Mouse (Mus musculus): ENCODE measurements around the gene Aldh1a2. TPM values are rescaled to one million over a fixed set of nuclear protein-coding genes. Genes with fewer than 3 reads are reported as not detected.

Gene Aldh1a2
- polyA plus RNA-seq, 1 experiment from 2014 or later = 8.6 TPM

DNA sequence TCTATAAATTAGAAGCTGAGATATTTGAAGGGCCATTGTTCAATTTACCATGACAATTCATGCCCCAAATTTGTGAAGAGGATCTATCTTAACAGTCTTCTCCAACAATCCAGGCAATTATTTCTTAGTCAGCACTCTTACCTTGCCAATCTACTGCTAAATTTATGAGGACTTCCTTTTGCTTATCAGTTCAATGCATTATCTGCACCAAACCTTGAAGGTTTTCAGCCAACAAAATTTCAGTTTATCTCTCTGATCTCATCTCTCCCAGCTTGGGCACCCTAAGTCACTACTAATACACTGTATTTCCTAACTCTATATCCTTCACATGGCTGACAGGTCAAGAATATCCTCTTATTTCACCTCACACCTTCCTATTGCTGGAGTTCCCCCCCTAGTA, 30.3 kb upstream of the Aldh1a2 start:
- H3K27ac ChIP-seq = no peak overlapping the region
- no peaks in the 10 kb centered on the region for H3K36me3 ChIP-seq
- no peaks in the 10 kb centered on the region for H3K9me3 ChIP-seq
- peaks cover 5% of the 10 kb centered on the region; the same call in 1 of the 2 replicates for H3K4me1 ChIP-seq (replicated peaks)
- no peak overlapping the region for H3K9ac ChIP-seq (replicated peaks)
- no peak overlapping the region for H3K4me3 ChIP-seq (replicated peaks)
- no peak overlapping the region for H3K4me2 ChIP-seq (replicated peaks)
- no peaks in the 10 kb centered on the region for H3K27me3 ChIP-seq
- ATAC-seq = no peak

DNA sequence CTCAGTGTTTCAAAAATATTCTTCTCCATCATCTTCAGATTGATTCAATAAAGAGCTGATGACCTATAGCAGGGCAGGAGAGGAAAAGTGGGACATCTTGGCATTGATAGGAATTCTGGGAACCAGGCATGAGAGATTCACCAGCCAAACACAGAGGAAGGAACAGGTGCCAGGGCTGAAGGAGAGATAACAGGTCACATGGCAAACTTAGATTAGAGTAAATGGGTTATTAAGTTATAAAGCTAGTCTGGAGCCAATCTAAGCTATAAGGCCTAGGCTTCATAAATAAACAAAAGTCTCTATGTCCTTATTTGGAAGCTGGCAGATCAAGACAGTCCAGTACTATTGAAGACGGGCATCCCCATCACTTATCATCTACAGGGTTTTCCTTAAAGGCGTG, 29.8 kb upstream of the Aldh1a2 start:
- Histone ChIP-seq H3K27me3 (no peaks in the 10 kb centered on the region), H3K9me3 (no peaks in the 10 kb centered on the region), H3K4me3 (replicated peaks) (no peak overlapping the region), H3K27ac (no peak overlapping the region), H3K36me3 (no peaks in the 10 kb centered on the region), H3K4me1 (replicated peaks) (peaks cover 5% of the 10 kb centered on the region; the same call in 1 of the 2 replicates), H3K4me2 (replicated peaks) (no peak overlapping the region), H3K9ac (replicated peaks) (no peak overlapping the region)
- WGBS = 85% methylated on average over 2 of the region's 2 CpGs
- ATAC-seq = no peak

DNA sequence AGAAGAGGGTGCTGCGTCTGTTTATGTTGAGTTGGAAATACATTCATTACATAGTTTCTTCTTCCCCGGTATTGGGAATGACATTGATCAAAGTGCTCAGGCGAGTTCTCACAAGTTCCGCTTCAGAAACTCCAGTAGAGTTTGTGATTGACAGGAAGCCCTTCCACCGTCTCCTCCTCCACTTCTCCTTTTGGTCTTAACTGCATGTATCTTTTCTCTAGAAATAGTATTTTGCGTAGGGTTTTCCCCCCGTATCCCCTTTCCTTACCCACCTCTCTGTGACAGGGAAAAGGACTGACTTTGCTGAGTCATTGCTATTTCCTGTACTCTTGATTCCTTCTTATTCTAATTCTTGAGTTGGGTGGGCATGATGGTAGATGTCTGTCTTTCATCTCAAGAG, 28.2 kb upstream of the Aldh1a2 start:
- Histone ChIP-seq H3K36me3 (no peaks in the 10 kb centered on the region), H3K9ac (replicated peaks) (no peak overlapping the region), H3K4me3 (replicated peaks) (no peak overlapping the region), H3K4me2 (replicated peaks) (no peak overlapping the region), H3K9me3 (no peaks in the 10 kb centered on the region), H3K27ac (no peak overlapping the region), H3K4me1 (replicated peaks) (peaks cover 5% of the 10 kb centered on the region; the same call in 1 of the 2 replicates), H3K27me3 (no peaks in the 10 kb centered on the region)
- no peak for ATAC-seq
- 93% methylated on average over 7 of the region's 7 CpGs for WGBS

DNA sequence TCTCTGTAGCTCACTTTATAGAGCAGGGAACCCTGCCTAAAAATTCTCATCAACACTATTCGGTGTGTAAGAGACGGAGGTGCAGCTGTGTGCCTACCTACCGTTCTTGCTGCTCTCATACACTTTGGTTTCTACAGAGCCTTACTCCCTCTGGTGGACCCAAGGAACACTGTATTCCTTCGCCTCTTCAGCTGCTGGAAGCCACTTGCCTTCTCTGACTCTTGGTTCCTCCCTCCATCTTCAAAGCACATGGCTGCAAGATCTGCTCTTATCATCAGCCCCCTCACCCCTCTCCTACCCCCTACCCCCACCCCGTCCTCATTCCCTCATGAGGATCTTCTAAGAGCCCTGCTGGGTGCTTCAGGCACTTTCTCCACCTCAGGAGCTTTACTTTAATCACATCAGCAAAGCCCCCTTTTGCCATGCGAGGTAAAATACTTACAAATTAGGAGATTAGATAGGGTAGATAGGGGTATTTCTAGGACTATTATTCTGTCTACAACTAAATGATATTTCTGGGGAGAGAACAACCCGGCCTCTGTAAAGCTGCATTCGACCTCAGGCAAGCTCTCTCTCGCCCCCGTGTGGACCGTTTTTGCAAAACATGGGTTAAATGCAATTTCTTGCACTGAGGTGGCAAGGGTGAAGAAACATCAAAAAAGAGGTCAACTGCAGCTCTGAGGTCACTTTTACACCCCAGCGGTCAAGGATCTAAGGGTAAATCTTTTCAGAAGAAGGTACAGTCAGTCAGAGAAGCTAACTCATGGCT, 26.8 kb upstream of the Aldh1a2 start:
- peaks cover 5% of the 10 kb centered on the region; the same call in 1 of the 2 replicates for H3K4me1 ChIP-seq (replicated peaks)
- H3K4me2 ChIP-seq (replicated peaks) = peak overlapping the region; percentile 46
- WGBS = 10% methylated on average over 12 of the region's 12 CpGs
- ATAC-seq = peak; percentile 62; the same call in 1 of the 2 replicates
- no peak overlapping the region for H3K27ac ChIP-seq
- H3K9ac ChIP-seq (replicated peaks) = 0 out of 2 replicates have a peak overlapping the region, but pooled peaks have one; percentile 36
- H3K9me3 ChIP-seq = no peaks in the 10 kb centered on the region
- H3K27me3 ChIP-seq = no peaks in the 10 kb centered on the region
- no peaks in the 10 kb centered on the region for H3K36me3 ChIP-seq
- H3K4me3 ChIP-seq (replicated peaks) = peak overlapping the region; percentile 15; the same call in 1 of the 2 replicates

DNA sequence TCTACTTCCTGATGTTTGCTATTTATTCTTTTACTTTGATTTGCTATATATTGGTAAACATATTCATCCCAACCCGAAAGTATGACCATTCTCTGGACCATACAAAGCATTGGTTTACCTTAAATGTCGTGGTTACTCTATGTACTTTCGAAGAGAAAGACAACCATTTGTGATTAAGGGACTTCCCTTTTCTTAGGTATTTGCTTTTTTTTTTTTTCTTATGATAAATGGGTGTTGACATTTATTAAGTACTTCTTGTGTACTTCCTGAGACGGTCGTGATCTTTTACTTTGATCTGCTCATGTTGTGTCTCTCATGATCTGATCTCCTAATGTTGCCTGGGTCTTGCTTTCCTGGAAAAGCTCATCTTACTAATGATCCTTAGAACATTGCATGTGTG, 16.8 kb upstream of the Aldh1a2 start:
- no peaks in the 10 kb centered on the region for H3K4me1 ChIP-seq (replicated peaks)
- no peak overlapping the region for H3K4me3 ChIP-seq (replicated peaks)
- H3K27ac ChIP-seq = no peak overlapping the region
- no peak for ATAC-seq
- H3K9me3 ChIP-seq = no peaks in the 10 kb centered on the region
- no peaks in the 10 kb centered on the region for H3K36me3 ChIP-seq
- H3K4me2 ChIP-seq (replicated peaks) = no peak overlapping the region
- no peaks in the 10 kb centered on the region for H3K27me3 ChIP-seq
- 94% methylated on average over 5 of the region's 5 CpGs for WGBS
- no peak overlapping the region for H3K9ac ChIP-seq (replicated peaks)

DNA sequence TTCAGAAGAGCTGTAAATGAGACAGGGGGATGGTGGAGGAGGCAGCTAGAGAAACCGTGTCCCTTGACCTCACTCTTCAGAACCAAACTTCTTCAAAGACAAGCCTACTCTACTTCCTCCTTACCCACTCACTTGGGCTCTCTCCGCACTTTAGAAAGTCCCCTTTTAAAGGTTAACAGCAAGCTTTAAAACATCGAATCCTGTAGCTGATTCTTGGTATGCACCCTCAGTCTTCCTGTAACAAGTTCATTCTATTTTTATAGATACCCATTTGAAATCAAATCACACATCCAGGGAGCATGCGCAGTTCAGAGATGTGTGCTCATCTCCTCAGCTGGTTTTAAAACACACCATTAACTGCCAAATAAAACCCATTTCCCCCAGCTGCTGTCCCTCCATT, 13.3 kb upstream of the Aldh1a2 start:
- 86% methylated on average over 4 of the region's 4 CpGs for WGBS

DNA sequence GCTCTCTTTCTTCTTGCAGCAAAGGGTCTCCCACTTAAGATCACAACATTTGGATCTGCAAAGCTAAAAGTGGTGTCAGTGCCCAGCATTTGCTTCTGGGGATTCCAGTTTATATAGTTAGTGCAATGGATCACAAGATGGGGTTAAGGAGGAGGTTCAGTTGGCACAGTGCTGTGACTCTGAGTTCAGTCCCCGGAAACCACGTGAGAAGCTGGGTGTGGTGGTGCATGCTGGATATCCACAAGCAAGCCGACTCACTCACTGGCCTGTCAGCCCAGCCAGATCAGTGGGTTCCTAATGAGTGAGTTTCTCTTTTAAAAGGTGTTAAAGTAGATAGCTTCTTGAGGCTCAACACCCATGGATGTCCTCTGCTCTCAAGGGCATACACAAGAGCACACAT, 6.3 kb upstream of the Aldh1a2 start:
- peaks cover 26% of the 10 kb centered on the region for H3K27me3 ChIP-seq
- no peaks in the 10 kb centered on the region for H3K9me3 ChIP-seq
- no peak overlapping the region for H3K4me2 ChIP-seq (replicated peaks)
- ATAC-seq = no peak
- H3K4me3 ChIP-seq (replicated peaks) = no peak overlapping the region
- 71% methylated on average over 3 of the region's 3 CpGs for WGBS
- H3K4me1 ChIP-seq (replicated peaks) = no peaks in the 10 kb centered on the region
- H3K36me3 ChIP-seq = no peaks in the 10 kb centered on the region
- H3K9ac ChIP-seq (replicated peaks) = no peak overlapping the region
- no peak overlapping the region for H3K27ac ChIP-seq

More for the DNA sequence above, 13.3 kb upstream of the Aldh1a2 start:
- Histone ChIP-seq H3K27ac (no peak overlapping the region), H3K27me3 (no peaks in the 10 kb centered on the region), H3K36me3 (no peaks in the 10 kb centered on the region), H3K4me2 (replicated peaks) (no peak overlapping the region), H3K4me3 (replicated peaks) (no peak overlapping the region), H3K9ac (replicated peaks) (no peak overlapping the region), H3K9me3 (no peaks in the 10 kb centered on the region), H3K4me1 (replicated peaks) (no peaks in the 10 kb centered on the region)
- ATAC-seq = no peak

DNA sequence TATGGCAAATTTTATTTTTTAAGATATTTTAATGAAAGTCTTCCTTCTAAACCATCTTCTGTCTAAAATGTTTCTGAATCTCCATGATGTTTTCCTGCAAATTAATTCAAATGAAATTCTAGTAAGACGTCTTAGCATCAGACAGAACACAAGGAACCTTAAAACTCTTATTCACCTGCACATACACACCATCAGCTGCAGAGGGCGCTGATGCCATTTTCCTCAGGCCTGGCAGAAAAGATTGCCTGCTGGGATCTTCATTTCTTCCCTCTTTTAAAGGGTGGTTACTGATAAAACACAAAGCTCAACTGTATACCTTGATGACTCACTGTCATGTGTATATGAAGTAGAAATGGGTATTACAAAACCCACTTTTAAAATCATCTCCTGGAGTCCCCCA, 4.7 kb upstream of the Aldh1a2 start:
- peaks cover 8% of the 10 kb centered on the region for H3K4me1 ChIP-seq (replicated peaks)
- H3K4me3 ChIP-seq (replicated peaks) = no peak overlapping the region
- no peak overlapping the region for H3K9ac ChIP-seq (replicated peaks)
- no peak overlapping the region for H3K4me2 ChIP-seq (replicated peaks)
- H3K27ac ChIP-seq = no peak overlapping the region
- no peaks in the 10 kb centered on the region for H3K36me3 ChIP-seq
- 5% methylated on average over 2 of the region's 2 CpGs for WGBS
- no peak for ATAC-seq
- no peaks in the 10 kb centered on the region for H3K9me3 ChIP-seq
- H3K27me3 ChIP-seq = peaks cover 42% of the 10 kb centered on the region

DNA sequence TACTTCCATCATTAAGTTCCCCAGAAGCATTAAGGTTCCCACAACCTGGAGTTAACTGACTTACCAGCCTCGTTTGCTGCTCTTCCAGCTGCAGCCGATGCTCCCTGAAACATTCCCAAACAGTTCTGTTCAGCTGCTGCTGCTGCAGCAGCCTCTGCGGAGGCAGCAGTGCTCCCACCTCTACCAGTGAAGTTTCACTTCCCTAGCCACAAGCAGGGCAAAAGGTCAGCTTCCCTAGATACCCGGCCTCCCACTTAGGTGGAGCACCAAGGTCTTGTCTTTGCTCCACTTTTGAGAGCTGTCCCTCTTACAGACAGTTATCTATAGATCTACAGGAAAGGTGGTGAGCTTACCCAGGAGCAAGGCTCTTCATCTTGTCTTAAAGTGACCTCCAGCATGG, 2.0 kb upstream of the Aldh1a2 start:
- no peak for ATAC-seq
- no peak overlapping the region for H3K4me2 ChIP-seq (replicated peaks)
- no peak overlapping the region for H3K9ac ChIP-seq (replicated peaks)
- WGBS = 41% methylated on average over 4 of the region's 4 CpGs
- H3K9me3 ChIP-seq = no peaks in the 10 kb centered on the region
- no peak overlapping the region for H3K27ac ChIP-seq
- H3K4me1 ChIP-seq (replicated peaks) = peaks cover 17% of the 10 kb centered on the region
- H3K27me3 ChIP-seq = peaks cover 60% of the 10 kb centered on the region
- no peaks in the 10 kb centered on the region for H3K36me3 ChIP-seq
- no peak overlapping the region for H3K4me3 ChIP-seq (replicated peaks)

DNA sequence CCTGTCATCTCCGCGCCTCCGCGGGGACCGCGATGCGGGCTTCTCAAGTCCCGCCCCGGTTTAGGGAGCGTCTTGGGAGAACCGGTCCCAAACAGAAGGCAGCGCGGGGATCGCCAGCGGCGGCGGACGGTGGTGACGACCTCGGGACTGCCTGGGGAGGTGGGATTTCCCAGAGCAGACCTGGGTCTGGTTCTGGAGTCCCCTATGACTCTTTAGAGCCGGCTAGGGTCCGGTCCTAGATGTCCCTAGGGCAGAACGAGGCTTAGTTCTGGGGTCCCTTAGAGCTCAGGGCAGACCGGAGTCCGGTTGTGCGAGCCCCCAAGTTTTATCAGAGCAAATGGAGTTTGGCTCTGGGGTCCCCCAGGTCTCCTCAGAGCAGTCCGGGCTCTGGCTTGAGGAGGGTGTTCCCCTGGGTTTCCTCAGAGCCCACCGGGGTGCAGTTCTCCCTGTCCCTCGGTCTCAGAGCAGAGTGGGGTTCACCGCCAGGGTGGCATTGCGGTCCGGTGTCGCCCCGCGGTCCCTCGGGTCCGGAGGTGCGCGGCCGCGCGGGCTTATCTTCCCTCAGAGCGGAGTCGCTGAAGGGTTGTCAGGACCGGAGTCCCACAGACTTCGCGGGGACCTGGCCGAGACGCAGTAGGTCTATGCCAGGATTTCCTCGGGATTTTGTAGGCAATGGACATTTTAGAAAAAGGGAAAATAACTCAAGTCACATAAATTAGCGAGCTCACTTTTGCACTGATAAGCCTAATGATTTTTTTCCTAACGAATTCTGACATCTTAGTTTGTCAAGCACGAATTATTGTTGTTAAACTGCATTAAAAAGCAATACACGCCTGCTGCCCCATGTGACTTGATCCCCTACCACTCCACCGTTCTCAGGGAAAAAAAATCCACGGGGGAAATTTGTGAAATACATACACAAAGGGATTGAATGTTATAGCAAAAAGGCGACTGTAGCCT, 727 bp downstream of the Aldh1a2 start:
- 1% methylated on average over 57 of the region's 57 CpGs for WGBS
- peak; percentile 65 for ATAC-seq

DNA sequence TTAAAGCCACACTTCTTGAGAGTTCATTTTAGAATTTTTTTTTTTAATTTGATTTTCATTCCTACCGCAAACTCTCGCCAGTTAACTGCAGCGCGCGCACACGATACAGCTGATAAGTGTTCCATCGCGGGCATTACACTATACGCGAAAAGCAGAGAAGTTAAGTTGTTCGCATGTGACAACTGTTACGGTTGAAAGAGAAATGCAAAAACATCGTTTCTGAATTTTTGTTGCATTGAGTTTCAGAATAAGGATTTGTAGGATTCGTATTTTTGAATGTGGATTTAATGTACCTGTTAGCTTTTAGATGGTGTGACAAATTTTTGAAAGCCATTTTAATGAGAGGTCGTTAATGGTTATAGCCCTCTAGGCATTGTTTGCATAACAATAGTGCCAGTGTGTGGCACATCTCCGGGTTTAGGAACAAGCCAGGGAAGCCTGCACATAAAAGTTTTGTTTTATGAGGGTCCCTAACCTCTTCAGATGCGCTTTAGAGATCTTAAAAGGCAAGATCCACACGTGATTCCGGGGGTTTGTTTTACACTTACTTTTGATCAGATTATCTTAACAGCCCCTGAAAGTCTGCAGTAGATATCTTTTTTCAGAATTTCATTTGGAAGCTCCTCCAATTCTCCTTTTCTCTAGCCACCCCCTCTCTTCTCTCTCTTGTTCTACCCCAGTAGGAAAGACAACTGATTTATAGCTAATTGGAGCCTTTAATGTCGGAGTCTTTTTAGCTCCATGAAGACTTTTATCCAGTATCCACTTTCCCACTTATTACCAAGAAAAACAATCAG, 1.6 kb downstream of the Aldh1a2 start:
- WGBS = 3% methylated on average over 20 of the region's 20 CpGs
- Histone ChIP-seq H3K9me3 (no peaks in the 10 kb centered on the region), H3K36me3 (no peaks in the 10 kb centered on the region), H3K27me3 (peaks cover 71% of the 10 kb centered on the region), H3K27ac (no peak overlapping the region), H3K9ac (replicated peaks) (no peak overlapping the region), H3K4me1 (replicated peaks) (peaks cover 17% of the 10 kb centered on the region), H3K4me2 (replicated peaks) (no peak overlapping the region), H3K4me3 (replicated peaks) (no peak overlapping the region)
- ATAC-seq = no peak

More for the DNA sequence above, 727 bp downstream of the Aldh1a2 start:
- no peak overlapping the region for H3K27ac ChIP-seq
- H3K27me3 ChIP-seq = peaks cover 74% of the 10 kb centered on the region
- no peaks in the 10 kb centered on the region for H3K36me3 ChIP-seq
- H3K9ac ChIP-seq (replicated peaks) = 0 out of 2 replicates have a peak overlapping the region, but pooled peaks have one; percentile 8
- no peaks in the 10 kb centered on the region for H3K9me3 ChIP-seq
- peaks cover 17% of the 10 kb centered on the region for H3K4me1 ChIP-seq (replicated peaks)
- H3K4me3 ChIP-seq (replicated peaks) = peak overlapping the region; percentile 42
- peak overlapping the region; percentile 64 for H3K4me2 ChIP-seq (replicated peaks)

Measured in midbrain, embryonic 13.5 days (tissue).